8 mouse cellular contexts compared by ENCODE assay signal in genomic region chr2:27428071-27428470, GRCm38 (mm10). TPM values are rescaled to one million over a fixed set of nuclear protein-coding genes. Genes with fewer than 3 reads are reported as not detected.
DNase-seq lines count a peak whose midpoint lies in the region; ATAC-seq and TF ChIP-seq lines count a peak whose summit lies in the region.

No protein-coding gene starts in this region.

- no peaks in the 10 kb centered on the region for H3K36me3 ChIP-seq in hindbrain, embryonic 16.5 days (ENCODE audit: control insufficient read depth, insufficient read depth, low read length)
- no peaks in the 10 kb centered on the region for H3K36me3 ChIP-seq in midbrain, embryonic 11.5 days (ENCODE audit: control insufficient read depth, insufficient read depth, low read length)

- no peaks in the 10 kb centered on the region for H3K27me3 ChIP-seq in hindbrain, embryonic 16.5 days (replicated peaks; ENCODE audit: control insufficient read depth, insufficient read depth, low read length)
- no peaks in the 10 kb centered on the region for H3K27me3 ChIP-seq in midbrain, embryonic 11.5 days (ENCODE audit: control insufficient read depth, insufficient read depth, low read length)

- WGBS in hindbrain, embryonic 16.5 days = 0% methylated on average over 4 of the region's 4 CpGs
- 0% methylated on average over 4 of the region's 4 CpGs for WGBS in midbrain, embryonic 11.5 days

- no peak overlapping the region for H3K4me3 ChIP-seq in hindbrain, embryonic 16.5 days (ENCODE audit: low read length)
- no peak overlapping the region for H3K4me3 ChIP-seq in left cerebral cortex, adult 2 months
- no peak overlapping the region for H3K4me3 ChIP-seq in midbrain, embryonic 11.5 days (ENCODE audit: low read depth, low read length)

- DNase-seq in cerebellum, adult 9-10 months = peak; percentile 84
- DNase-seq in frontal cortex, adult 2 months (ENCODE audit: extremely low spot score in 1 of 2, low spot score in 1 of 2) = peak; percentile 49 to 94
- peak; percentile 76 to 82 for DNase-seq in left cerebral cortex, adult 2 months (ENCODE audit: extremely low spot score in 1 of 2, low spot score in 2 of 2)
- DNase-seq in midbrain, embryonic 11.5 days (ENCODE audit: low spot score, missing footprints) = peak; percentile 99
- DNase-seq in skeletal muscle tissue, adult 2 months (ENCODE audit: low read depth, low spot score) = peak; percentile 75
- DNase-seq in yolk sac, embryonic 10.5 days (ENCODE audit: low spot score) = peak; percentile 62

- no peak overlapping the region for H3K27ac ChIP-seq in hindbrain, embryonic 16.5 days (ENCODE audit: low read depth, low read length)
- H3K27ac ChIP-seq in left cerebral cortex, adult 2 months = no peak overlapping the region
- H3K27ac ChIP-seq in midbrain, embryonic 11.5 days (ENCODE audit: low read depth, low read length) = no peak overlapping the region

- peaks cover 25% of the 10 kb centered on the region for H3K4me1 ChIP-seq in hindbrain, embryonic 16.5 days (ENCODE audit: control insufficient read depth, insufficient read depth, low read depth, low read length)
- peaks cover 27% of the 10 kb centered on the region for H3K4me1 ChIP-seq in midbrain, embryonic 11.5 days (ENCODE audit: control insufficient read depth, insufficient read depth, low read length)

- no peak overlapping the region for H3K4me2 ChIP-seq in hindbrain, embryonic 16.5 days (ENCODE audit: low read length)
- H3K4me2 ChIP-seq in midbrain, embryonic 11.5 days = no peak overlapping the region

- intact Hi-C loops in left cerebral cortex, adult 2 months (cut with DNase I) = loop anchor here (1.0 to 2.0 kb wide), 2 partner anchors 139 to 147 kb away; no protein-coding TSS in a partner anchor

- ATAC-seq in activated CD4-positive, CD25-positive, alpha-beta regulatory T cell, adult 4 months = peak; percentile 24
- peak; percentile 53 for ATAC-seq in hindbrain, embryonic 16.5 days
- ATAC-seq in midbrain, embryonic 11.5 days (ENCODE audit: low FRiP score) = peak; percentile 11; the same call in 1 of the 2 replicates

- TF ChIP-seq CTCF in left cerebral cortex, adult 2 months (IDR thresholded peaks at IDR 0.05) = peak; percentile 99

- no peaks in the 10 kb centered on the region for H3K9me3 ChIP-seq in hindbrain, embryonic 16.5 days (ENCODE audit: control insufficient read depth, low read length)
- no peaks in the 10 kb centered on the region for H3K9me3 ChIP-seq in midbrain, embryonic 11.5 days (ENCODE audit: control insufficient read depth, low read length)

- H3K9ac ChIP-seq in hindbrain, embryonic 16.5 days (ENCODE audit: low read depth, low read length) = no peak overlapping the region
- no peak overlapping the region for H3K9ac ChIP-seq in midbrain, embryonic 11.5 days (ENCODE audit: low read length)

RNA-seq across cellular contexts. Expression of gene Vav2, which starts 1.2 kb away (rescaled TPM):
- 1 to 10 TPM; 5.8 to 8.3 TPM for polyA plus RNA-seq in activated CD4-positive, CD25-positive, alpha-beta regulatory T cell, adult 4 months (2017; shearing (Covaris generic))
- polyA plus RNA-seq in frontal cortex, adult 2 months (2012; rRNA removed) = 18.7 and 19.2 TPM in 2 replicates
- polyA plus RNA-seq in hindbrain, embryonic 16.5 days (2015; fragmentation: Nextera tagmentation; extraction: Ambion mirVana) = 10.4 and 11.8 TPM in 2 replicates
- total RNA-seq in left cerebral cortex, adult 2 months (2021) = 10 to 100 TPM; 10.2 to 10.5 TPM
- polyA plus RNA-seq in midbrain, embryonic 11.5 days (2014; fragmentation: Nextera tagmentation; extraction: Ambion mirVana) = 13.7 and 15.0 TPM in 2 replicates

RNA-seq across cellular contexts. Expression of gene Brd3os, which starts 14.1 kb away (rescaled TPM):
- polyA plus RNA-seq in activated CD4-positive, CD25-positive, alpha-beta regulatory T cell, adult 4 months (2017; shearing (Covaris generic)) = under 1 TPM in 1 of 2 experiments, not detected in 1; 0.33 TPM
- 40.8 and 44.4 TPM in 2 replicates for polyA plus RNA-seq in frontal cortex, adult 2 months (2012; rRNA removed)
- 45.6 and 46.2 TPM in 2 replicates for polyA plus RNA-seq in hindbrain, embryonic 16.5 days (2015; fragmentation: Nextera tagmentation; extraction: Ambion mirVana)
- total RNA-seq in left cerebral cortex, adult 2 months (2021) = 10 to 100 TPM; 26.7 to 27.6 TPM
- 15.1 and 16.3 TPM in 2 replicates for polyA plus RNA-seq in midbrain, embryonic 11.5 days (2014; fragmentation: Nextera tagmentation; extraction: Ambion mirVana)

Comparison
In these comparisons a context has a peak if more than half of its experiments do, and no peak if none do; other contexts are left out.
1. RNA of gene Brd3os, which starts 14.1 kb away (polyA plus RNA-seq): 45.6 to 46.2 TPM in hindbrain, embryonic 16.5 days, 40.8 to 44.4 TPM in frontal cortex, adult 2 months and 15.1 to 16.3 TPM in midbrain, embryonic 11.5 days; 0.33 TPM in activated CD4-positive, CD25-positive, alpha-beta regulatory T cell, adult 4 months; every median in the first group is over 10 times any median in the second.
2. Peak in every context shown above with its lines, with median percentiles within 50 percentile points of each other: ATAC-seq and DNase-seq.